Mouse (Mus musculus) liver, embryonic 11.5 days (tissue): Measurements from ENCODE around the gene Cop1. TPM values are rescaled to one million over a fixed set of nuclear protein-coding genes. Genes with fewer than 3 reads are reported as not detected.

Experiments used
- ATAC-seq: fragments of 200-750 bp; cut with Nextera tagmentation; replicated peaks from 2 replicates; pipeline ENCODE4 v1.8.0; 2017; ENCODE audit warnings: moderate number of reproducible peaks, mild to moderate bottlenecking, moderate TSS enrichment, moderate library complexity; ENCODE audit not compliant: low FRiP score
- DNase-seq: peaks from one replicate; pipeline ENCODE4 v3.0.0-alpha.2; 2017; ENCODE audit warnings: low spot score
- H3K27ac ChIP-seq: fragments of 300-500 bp; sonication (generic); 2 replicates; pipeline ENCODE4 v1.5.1; 2014; ENCODE audit warnings: mild to moderate bottlenecking, low read depth, low read length, control low read depth
- H3K27me3 ChIP-seq: fragments of 300-500 bp; sonication (generic); replicated peaks from 2 replicates; pipeline ENCODE4 v1.6.1; 2014; ENCODE audit warnings: low read length, mixed read lengths; ENCODE audit not compliant: control insufficient read depth, insufficient read depth
- H3K36me3 ChIP-seq: fragments of 300-500 bp; sonication (generic); 2 replicates; pipeline ENCODE4 v1.6.1; 2014; ENCODE audit warnings: mild to moderate bottlenecking, low read length, moderate library complexity, mixed read lengths; ENCODE audit not compliant: control insufficient read depth, insufficient read depth
- H3K4me1 ChIP-seq: fragments of 300-500 bp; sonication (generic); replicated peaks from 2 replicates; pipeline ENCODE4 v1.6.1; 2014; ENCODE audit warnings: low read length, mixed read lengths; ENCODE audit not compliant: control insufficient read depth, insufficient read depth
- H3K4me2 ChIP-seq: fragments of 300-500 bp; sonication (generic); 2 replicates; pipeline ENCODE4 v1.6.1; 2014; ENCODE audit warnings: mild to moderate bottlenecking, control low read depth, moderate library complexity
- H3K4me3 ChIP-seq: fragments of 300-500 bp; sonication (generic); 2 replicates; pipeline ENCODE4 v1.5.1; 2014; ENCODE audit warnings: low read depth, low read length, control low read depth
- H3K9ac ChIP-seq: fragments of 300-500 bp; sonication (generic); 2 replicates; pipeline ENCODE4 v1.6.1; 2014; ENCODE audit warnings: low read depth, low read length, control low read depth
- H3K9me3 ChIP-seq: fragments of 300-500 bp; sonication (generic); 2 replicates; pipeline ENCODE4 v1.6.1; 2016; ENCODE audit warnings: low read length, inconsistent platforms, mixed read lengths; ENCODE audit not compliant: control insufficient read depth
- WGBS: fragments of 180-500 bp; shearing (Covaris S2); extraction: QIAGEN DNeasy Blood & Tissue Kit; methylation state at CpG from one replicate; pipeline ENCODE4 v1.1.7; 2014; 5-methylcytosine and 5-hydroxymethylcytosine counted together
- polyA plus RNA-seq: library from polyadenylated mRNA; unstranded; fragments of >200 nt; fragmentation: Nextera tagmentation; extraction: Ambion mirVana; gene quantifications from 2 replicates; pipeline ENCODE4 v1.2.1, GENCODE M21; 2014

Cop1 gene
- polyA plus RNA-seq, 1 experiment from 2014 or later = 104 TPM

GRCm38 (mm10) chr1:159382916-159383315, 150.8 kb downstream of the Cop1 start:
- 83% methylated on average over 2 of the region's 2 CpGs for WGBS
- Histone ChIP-seq H3K4me3 (no peak overlapping the region), H3K9ac (no peak overlapping the region), H3K27ac (no peak overlapping the region), H3K4me1 (no peaks in the 10 kb centered on the region), H3K36me3 (no peaks in the 10 kb centered on the region), H3K4me2 (no peak overlapping the region), H3K27me3 (no peaks in the 10 kb centered on the region), H3K9me3 (no peaks in the 10 kb centered on the region)
- ATAC-seq (no peak), DNase-seq (no peak)

GRCm38 (mm10) chr1:159386458-159386857, 154.3 kb downstream of the Cop1 start:
- H3K9ac ChIP-seq = no peak overlapping the region
- no peak overlapping the region for H3K4me2 ChIP-seq
- H3K4me3 ChIP-seq = no peak overlapping the region
- no peak overlapping the region for H3K27ac ChIP-seq
- no peaks in the 10 kb centered on the region for H3K36me3 ChIP-seq
- H3K9me3 ChIP-seq = no peaks in the 10 kb centered on the region
- WGBS = 54% methylated on average over 5 of the region's 5 CpGs
- no peaks in the 10 kb centered on the region for H3K27me3 ChIP-seq
- no peaks in the 10 kb centered on the region for H3K4me1 ChIP-seq
- ATAC-seq (no peak), DNase-seq (no peak)

- no peak overlapping the region for H3K9ac ChIP-seq
- H3K4me2 ChIP-seq = no peak overlapping the region
- DNase-seq = no peak
- no peaks in the 10 kb centered on the region for H3K36me3 ChIP-seq
- no peak overlapping the region for H3K4me3 ChIP-seq
- no peaks in the 10 kb centered on the region for H3K4me1 ChIP-seq
- H3K27me3 ChIP-seq = no peaks in the 10 kb centered on the region
- no peak overlapping the region for H3K27ac ChIP-seq
- ATAC-seq = no peak
- H3K9me3 ChIP-seq = no peaks in the 10 kb centered on the region
- WGBS = 83% methylated on average over 13 of the region's 13 CpGs
Measured at GRCm38 (mm10) chr1:159388565-159389024, 156.5 kb downstream of the Cop1 start.

DNA sequence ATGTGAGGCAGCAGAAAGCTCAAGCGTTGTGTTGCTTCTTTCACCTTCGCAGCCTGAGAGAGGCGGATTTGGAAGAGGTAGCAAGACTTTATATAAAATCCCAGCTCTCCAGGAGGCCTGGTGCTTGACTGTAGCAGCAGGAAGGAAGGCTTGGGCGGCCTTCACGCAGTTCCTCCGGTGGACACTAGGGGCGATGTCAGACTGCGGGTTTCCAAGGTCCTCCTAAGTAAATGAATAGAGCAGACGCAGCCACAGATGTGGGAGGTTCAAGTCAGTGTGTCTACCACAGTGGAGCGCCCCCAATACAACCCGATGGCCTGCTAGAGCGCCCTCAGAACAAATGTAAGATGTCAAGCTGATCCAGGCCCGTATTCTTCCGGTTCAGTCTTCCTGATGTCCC, 157.9 kb downstream of the Cop1 start:
- Histone ChIP-seq H3K9ac (no peak overlapping the region), H3K27ac (no peak overlapping the region), H3K4me3 (no peak overlapping the region), H3K4me2 (no peak overlapping the region), H3K9me3 (no peaks in the 10 kb centered on the region), H3K36me3 (no peaks in the 10 kb centered on the region), H3K27me3 (no peaks in the 10 kb centered on the region), H3K4me1 (no peaks in the 10 kb centered on the region)
- no peak for ATAC-seq
- DNase-seq = peak; percentile 49
- whole genome bisulfite sequencing = 12% methylated on average over 14 of the region's 14 CpGs

- ATAC-seq (no peak), DNase-seq (no peak)
- 65% methylated on average over 8 of the region's 8 CpGs for WGBS
- Histone ChIP-seq H3K4me1 (no peaks in the 10 kb centered on the region), H3K4me3 (no peak overlapping the region), H3K9ac (no peak overlapping the region), H3K4me2 (no peak overlapping the region), H3K36me3 (no peaks in the 10 kb centered on the region), H3K27me3 (no peaks in the 10 kb centered on the region), H3K27ac (no peak overlapping the region), H3K9me3 (no peaks in the 10 kb centered on the region)
Measured at GRCm38 (mm10) chr1:159392667-159393066, 160.5 kb downstream of the Cop1 start.

DNA sequence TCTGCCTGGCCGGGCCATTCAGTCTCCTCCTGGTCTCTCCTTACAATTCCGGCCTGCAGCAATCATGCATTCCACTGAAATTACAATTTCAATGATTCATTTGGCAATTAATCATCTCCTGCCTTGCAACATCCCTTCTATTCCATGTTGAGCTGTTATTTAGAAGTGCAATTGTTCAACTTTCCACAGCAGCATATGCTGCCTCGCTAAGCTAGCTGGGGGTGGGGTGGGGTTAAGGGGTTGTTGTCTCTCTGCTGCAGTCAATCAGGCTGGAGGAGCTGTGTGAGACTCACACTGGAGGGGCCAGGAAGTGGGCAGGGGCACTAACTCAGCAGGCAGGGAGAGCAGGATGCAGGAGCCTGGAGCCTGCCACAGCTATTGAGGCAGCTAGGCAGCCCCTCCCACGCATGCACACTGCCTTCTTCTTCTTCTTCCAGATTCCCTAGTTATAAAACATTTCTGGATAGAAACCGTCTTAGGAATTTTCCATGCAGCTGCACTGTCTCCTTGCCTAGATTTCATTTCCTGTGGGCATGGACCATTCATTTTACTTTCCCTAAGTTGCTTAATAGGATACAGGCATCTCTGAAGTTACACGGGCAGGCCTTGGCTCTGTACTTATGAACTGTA, 161.1 kb downstream of the Cop1 start:
- WGBS = 33% methylated on average over 6 of the region's 6 CpGs
- DNase-seq = no peak

DNA sequence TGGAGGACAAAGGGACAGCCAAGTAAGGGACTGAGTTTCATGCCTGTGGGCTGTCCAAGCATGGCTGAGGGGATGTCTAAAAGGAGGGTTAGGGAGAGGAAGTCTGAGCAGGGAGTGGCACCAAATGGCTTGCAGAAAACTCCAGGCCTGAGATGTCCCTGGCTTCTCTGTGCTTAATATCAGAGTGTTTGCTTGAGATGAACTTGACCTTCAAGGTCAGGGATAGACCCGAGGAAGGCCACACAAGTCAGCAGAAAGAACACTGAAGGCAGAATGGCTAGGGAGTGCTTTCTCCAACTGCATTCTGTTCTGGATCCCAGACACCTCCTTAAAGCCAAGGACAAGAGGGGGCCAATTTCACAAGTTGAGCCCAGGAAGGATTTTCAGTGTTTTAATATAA, 161.8 kb downstream of the Cop1 start:
- Histone ChIP-seq H3K27ac (no peak overlapping the region), H3K9me3 (no peaks in the 10 kb centered on the region), H3K4me2 (no peak overlapping the region), H3K36me3 (no peaks in the 10 kb centered on the region), H3K4me3 (no peak overlapping the region), H3K27me3 (no peaks in the 10 kb centered on the region), H3K9ac (no peak overlapping the region), H3K4me1 (no peaks in the 10 kb centered on the region)
- 36% methylated on average over 1 of the region's 1 CpGs for WGBS
- DNase-seq = no peak
- ATAC-seq = no peak

More for the DNA sequence above, 161.1 kb downstream of the Cop1 start:
- Histone ChIP-seq H3K36me3 (no peaks in the 10 kb centered on the region), H3K4me3 (no peak overlapping the region), H3K9me3 (no peaks in the 10 kb centered on the region), H3K4me2 (no peak overlapping the region), H3K9ac (no peak overlapping the region), H3K27ac (no peak overlapping the region), H3K4me1 (no peaks in the 10 kb centered on the region), H3K27me3 (no peaks in the 10 kb centered on the region)
- ATAC-seq = 0 out of 2 replicates have a peak, but pooled peaks have one; percentile 26

- H3K27me3 ChIP-seq = no peaks in the 10 kb centered on the region
- peak overlapping the region; percentile 35 for H3K4me2 ChIP-seq
- ATAC-seq = no peak
- H3K4me1 ChIP-seq = no peaks in the 10 kb centered on the region
- H3K36me3 ChIP-seq = no peaks in the 10 kb centered on the region
- no peak overlapping the region for H3K4me3 ChIP-seq
- no peak overlapping the region for H3K27ac ChIP-seq
- no peak overlapping the region for H3K9ac ChIP-seq
- WGBS = 7% methylated on average over 9 of the region's 9 CpGs
- DNase-seq = peak; percentile 33
- no peaks in the 10 kb centered on the region for H3K9me3 ChIP-seq
Measured at GRCm38 (mm10) chr1:159396515-159396914, 164.4 kb downstream of the Cop1 start.
